Mouse (Mus musculus): Measurements from ENCODE around the gene Zdhhc13. TPM values are rescaled to one million over a fixed set of nuclear protein-coding genes. Genes with fewer than 3 reads are reported as not detected.

The Zdhhc13 gene
- total and polyA plus RNA-seq, 2 experiments from 2014 or later, result 22.6 to 43.3 TPM

GRCm38 (mm10) chr7:48806587-48806986, 17.8 kb downstream of the Zdhhc13 start:
- WGBS, result 86% methylated on average over 4 of the region's 4 CpGs
- Histone ChIP-seq H3K4me2 (ENCODE audit: low read depth, low read length) (no peak overlapping the region), H3K4me3 (ENCODE audit: low read length) (no peak overlapping the region), H3K4me1 (ENCODE audit: insufficient read depth, low read length) (no peaks in the 10 kb centered on the region), H3K9ac (replicated peaks; ENCODE audit: low read length) (no peak overlapping the region), H3K27ac (no peak overlapping the region), H3K9me3 (ENCODE audit: low read length) (no peaks in the 10 kb centered on the region), H3K36me3 (ENCODE audit: insufficient read depth, low read length) (peaks cover 36% of the 10 kb centered on the region), H3K27me3 (ENCODE audit: insufficient read depth, low read length) (no peaks in the 10 kb centered on the region)
- 0 out of 2 replicates have a peak, but pooled peaks have one; percentile 29 for TF ChIP-seq CTCF (IDR thresholded peaks at IDR 0.05; ENCODE audit: low read depth)
- ATAC-seq (no peak), DNase-seq (ENCODE audit: low spot score) (peak; percentile 5)

GRCm38 (mm10) chr7:48810652-48811051, 21.8 kb downstream of the Zdhhc13 start:
- Histone ChIP-seq H3K9ac (replicated peaks; ENCODE audit: low read length) (no peak overlapping the region), H3K36me3 (ENCODE audit: insufficient read depth, low read length) (peaks cover 27% of the 10 kb centered on the region), H3K27me3 (ENCODE audit: insufficient read depth, low read length) (no peaks in the 10 kb centered on the region), H3K9me3 (ENCODE audit: low read length) (no peaks in the 10 kb centered on the region), H3K4me1 (ENCODE audit: insufficient read depth, low read length) (no peaks in the 10 kb centered on the region), H3K27ac (no peak overlapping the region), H3K4me3 (ENCODE audit: low read length) (no peak overlapping the region), H3K4me2 (ENCODE audit: low read depth, low read length) (no peak overlapping the region)
- TF ChIP-seq CTCF (IDR thresholded peaks at IDR 0.05; ENCODE audit: low read depth), result no peak
- no peak for DNase-seq (ENCODE audit: low spot score)
- 100% methylated on average over 1 of the region's 1 CpGs for WGBS
- ATAC-seq, result no peak

GRCm38 (mm10) chr7:48812358-48812757, 23.6 kb downstream of the Zdhhc13 start:
- Histone ChIP-seq H3K9me3 (ENCODE audit: low read length) (no peaks in the 10 kb centered on the region), H3K4me3 (ENCODE audit: low read length) (no peak overlapping the region), H3K4me2 (ENCODE audit: low read depth, low read length) (no peak overlapping the region), H3K27ac (no peak overlapping the region), H3K36me3 (ENCODE audit: insufficient read depth, low read length) (peaks cover 25% of the 10 kb centered on the region), H3K9ac (replicated peaks; ENCODE audit: low read length) (no peak overlapping the region), H3K27me3 (ENCODE audit: insufficient read depth, low read length) (no peaks in the 10 kb centered on the region), H3K4me1 (ENCODE audit: insufficient read depth, low read length) (no peaks in the 10 kb centered on the region)
- TF ChIP-seq CTCF (IDR thresholded peaks at IDR 0.05; ENCODE audit: low read depth), result peak; percentile 10; the same call in 1 of the 2 replicates
- no peak for DNase-seq (ENCODE audit: low spot score)
- no peak for ATAC-seq

- Histone ChIP-seq H3K36me3 (ENCODE audit: insufficient read depth, low read length) (peaks cover 32% of the 10 kb centered on the region), H3K4me3 (ENCODE audit: low read length) (no peak overlapping the region), H3K4me1 (ENCODE audit: insufficient read depth, low read length) (no peaks in the 10 kb centered on the region), H3K4me2 (ENCODE audit: low read depth, low read length) (no peak overlapping the region), H3K9me3 (ENCODE audit: low read length) (no peaks in the 10 kb centered on the region), H3K27ac (no peak overlapping the region), H3K9ac (replicated peaks; ENCODE audit: low read length) (no peak overlapping the region), H3K27me3 (ENCODE audit: insufficient read depth, low read length) (no peaks in the 10 kb centered on the region)
- ATAC-seq (no peak), DNase-seq (ENCODE audit: low spot score) (no peak)
- 92% methylated on average over 1 of the region's 1 CpGs for WGBS
- no peak for TF ChIP-seq CTCF (IDR thresholded peaks at IDR 0.05; ENCODE audit: low read depth)
These were observed 24.8 kb downstream of the Zdhhc13 start for GRCm38 (mm10) chr7:48813594-48813993.

- TF ChIP-seq CTCF (IDR thresholded peaks at IDR 0.05; ENCODE audit: low read depth), result no peak
- no peak overlapping the region for H3K9ac ChIP-seq (replicated peaks; ENCODE audit: low read length)
- H3K4me1 ChIP-seq (ENCODE audit: insufficient read depth, low read length), result no peaks in the 10 kb centered on the region
- 89% methylated on average over 5 of the region's 5 CpGs for WGBS
- peaks cover 59% of the 10 kb centered on the region for H3K36me3 ChIP-seq (ENCODE audit: insufficient read depth, low read length)
- H3K27ac ChIP-seq, result no peak overlapping the region
- H3K4me3 ChIP-seq (ENCODE audit: low read length), result no peak overlapping the region
- DNase-seq (ENCODE audit: low spot score) (no peak), ATAC-seq (no peak)
- H3K4me2 ChIP-seq (ENCODE audit: low read depth, low read length), result no peak overlapping the region
- no peaks in the 10 kb centered on the region for H3K27me3 ChIP-seq (ENCODE audit: insufficient read depth, low read length)
- H3K9me3 ChIP-seq (ENCODE audit: low read length), result no peaks in the 10 kb centered on the region
These were observed 32.9 kb downstream of the Zdhhc13 start for GRCm38 (mm10) chr7:48821654-48822053.

- DNase-seq (ENCODE audit: low spot score) (no peak), ATAC-seq (no peak)
- Histone ChIP-seq H3K9ac (replicated peaks; ENCODE audit: low read length) (no peak overlapping the region), H3K4me3 (ENCODE audit: low read length) (no peak overlapping the region), H3K27me3 (ENCODE audit: insufficient read depth, low read length) (no peaks in the 10 kb centered on the region), H3K4me2 (ENCODE audit: low read depth, low read length) (no peak overlapping the region), H3K27ac (no peak overlapping the region), H3K36me3 (ENCODE audit: insufficient read depth, low read length) (peaks cover 59% of the 10 kb centered on the region), H3K9me3 (ENCODE audit: low read length) (no peaks in the 10 kb centered on the region), H3K4me1 (ENCODE audit: insufficient read depth, low read length) (no peaks in the 10 kb centered on the region)
- WGBS, result over 99% methylated on average over 3 of the region's 3 CpGs
- TF ChIP-seq CTCF (IDR thresholded peaks at IDR 0.05; ENCODE audit: low read depth), result no peak
These were observed 34.8 kb downstream of the Zdhhc13 start for GRCm38 (mm10) chr7:48823621-48824020.

GRCm38 (mm10) chr7:48824671-48825070, 35.9 kb downstream of the Zdhhc13 start:
- no peak overlapping the region for H3K27ac ChIP-seq
- H3K36me3 ChIP-seq (ENCODE audit: insufficient read depth, low read length), result peaks cover 49% of the 10 kb centered on the region
- no peaks in the 10 kb centered on the region for H3K9me3 ChIP-seq (ENCODE audit: low read length)
- H3K4me1 ChIP-seq (ENCODE audit: insufficient read depth, low read length), result no peaks in the 10 kb centered on the region
- DNase-seq (ENCODE audit: low spot score) (no peak), ATAC-seq (no peak)
- H3K4me3 ChIP-seq (ENCODE audit: low read length), result no peak overlapping the region
- 96% methylated on average over 1 of the region's 1 CpGs for WGBS
- no peak overlapping the region for H3K4me2 ChIP-seq (ENCODE audit: low read depth, low read length)
- no peak for TF ChIP-seq CTCF (IDR thresholded peaks at IDR 0.05; ENCODE audit: low read depth)
- H3K9ac ChIP-seq (replicated peaks; ENCODE audit: low read length), result no peak overlapping the region
- no peaks in the 10 kb centered on the region for H3K27me3 ChIP-seq (ENCODE audit: insufficient read depth, low read length)
